Mouse (Mus musculus): ENCODE measurements around the gene Pum3. TPM values are rescaled to one million over a fixed set of nuclear protein-coding genes. Genes with fewer than 3 reads are reported as not detected.
A peak's percentile ranks its signal among the peaks of the same experiment; 100 is the strongest.

The Pum3 gene
- polyA plus RNA-seq, 1 experiment from 2014 or later = 66.5 TPM

DNA sequence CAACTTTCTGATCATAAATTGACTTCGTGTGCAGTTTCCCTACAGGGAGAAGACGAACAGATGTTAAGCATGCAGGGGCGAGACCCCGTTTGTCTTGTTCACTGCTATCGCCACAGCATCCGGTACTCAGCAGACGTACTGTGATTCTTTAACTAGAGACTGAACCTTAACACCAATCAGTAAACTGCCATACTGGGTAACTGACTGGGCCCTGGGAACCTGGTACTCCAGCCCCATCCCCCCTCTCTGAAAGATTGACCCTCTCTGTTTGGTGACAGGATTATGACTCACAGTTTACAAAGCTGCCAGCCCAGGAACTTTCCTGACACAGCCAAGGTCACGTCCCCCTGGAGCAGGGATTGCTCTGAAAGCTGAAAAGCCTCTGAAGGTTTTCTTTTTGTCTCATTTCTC, 65.1 kb downstream of the Pum3 start:
- WGBS (ENCODE audit: insufficient replicate concordance) = 20% methylated on average over 8 of the region's 8 CpGs
- H3K4me1 ChIP-seq (ENCODE audit: control insufficient read depth, insufficient read depth, low read length) = peaks cover 6% of the 10 kb centered on the region
- H3K9me3 ChIP-seq (replicated peaks; ENCODE audit: control insufficient read depth, low read length) = no peaks in the 10 kb centered on the region
- H3K4me2 ChIP-seq = peak overlapping the region; percentile 47
- H3K9ac ChIP-seq (ENCODE audit: low read depth, low read length) = no peak overlapping the region
- ATAC-seq (replicated peaks; ENCODE audit: insufficient number of reproducible peaks, low FRiP score, low TSS enrichment) = no peak
- no peak overlapping the region; the same call in 1 of the 2 replicates for H3K27ac ChIP-seq (ENCODE audit: low read depth, low read length)
- no peaks in the 10 kb centered on the region for H3K36me3 ChIP-seq (ENCODE audit: control insufficient read depth, insufficient read depth, low read length)
- no peaks in the 10 kb centered on the region for H3K27me3 ChIP-seq (ENCODE audit: control insufficient read depth, insufficient read depth, low read length)
- H3K4me3 ChIP-seq (ENCODE audit: low read depth, low read length) = peak overlapping the region; percentile 8; the same call in 1 of the 2 replicates

DNA sequence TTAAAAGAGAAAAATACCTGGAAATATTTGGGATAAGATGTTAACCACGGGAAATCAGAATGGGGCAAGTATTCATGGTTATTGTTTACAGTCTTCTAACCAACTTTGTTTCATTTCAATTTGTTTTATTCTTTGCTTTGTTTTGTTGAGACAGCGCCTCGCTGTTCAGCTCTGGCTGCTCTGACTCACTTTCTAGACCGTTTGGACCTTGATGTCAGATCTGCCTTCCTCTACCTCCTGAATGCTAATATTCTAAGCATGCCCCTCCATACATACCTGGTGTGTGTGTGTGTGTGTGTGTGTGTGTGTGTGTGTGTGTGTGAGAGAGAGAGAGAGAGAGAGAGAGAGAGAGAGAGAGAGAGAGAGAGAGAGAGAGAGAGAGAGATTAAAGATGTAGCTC, 65.7 kb downstream of the Pum3 start:
- H3K4me3 ChIP-seq (ENCODE audit: low read depth, low read length) = no peak overlapping the region
- no peak overlapping the region for H3K4me2 ChIP-seq
- no peak for ATAC-seq (replicated peaks; ENCODE audit: insufficient number of reproducible peaks, low FRiP score, low TSS enrichment)
- peaks cover 6% of the 10 kb centered on the region for H3K4me1 ChIP-seq (ENCODE audit: control insufficient read depth, insufficient read depth, low read length)
- H3K27me3 ChIP-seq (ENCODE audit: control insufficient read depth, insufficient read depth, low read length) = no peaks in the 10 kb centered on the region
- no peak overlapping the region for H3K27ac ChIP-seq (ENCODE audit: low read depth, low read length)
- WGBS (ENCODE audit: insufficient replicate concordance) = 69% methylated on average over 4 of the region's 4 CpGs
- no peaks in the 10 kb centered on the region for H3K36me3 ChIP-seq (ENCODE audit: control insufficient read depth, insufficient read depth, low read length)
- no peak overlapping the region for H3K9ac ChIP-seq (ENCODE audit: low read depth, low read length)
- no peaks in the 10 kb centered on the region for H3K9me3 ChIP-seq (replicated peaks; ENCODE audit: control insufficient read depth, low read length)

GRCm38 (mm10) chr19:27360381-27360780, 69.2 kb downstream of the Pum3 start:
- no peak overlapping the region for H3K4me2 ChIP-seq
- no peaks in the 10 kb centered on the region for H3K9me3 ChIP-seq (replicated peaks; ENCODE audit: control insufficient read depth, low read length)
- H3K9ac ChIP-seq (ENCODE audit: low read depth, low read length) = no peak overlapping the region
- no peak overlapping the region for H3K4me3 ChIP-seq (ENCODE audit: low read depth, low read length)
- H3K27me3 ChIP-seq (ENCODE audit: control insufficient read depth, insufficient read depth, low read length) = no peaks in the 10 kb centered on the region
- H3K27ac ChIP-seq (ENCODE audit: low read depth, low read length) = no peak overlapping the region
- no peaks in the 10 kb centered on the region for H3K36me3 ChIP-seq (ENCODE audit: control insufficient read depth, insufficient read depth, low read length)
- H3K4me1 ChIP-seq (ENCODE audit: control insufficient read depth, insufficient read depth, low read length) = peaks cover 6% of the 10 kb centered on the region
- no peak for ATAC-seq (replicated peaks; ENCODE audit: insufficient number of reproducible peaks, low FRiP score, low TSS enrichment)

DNA sequence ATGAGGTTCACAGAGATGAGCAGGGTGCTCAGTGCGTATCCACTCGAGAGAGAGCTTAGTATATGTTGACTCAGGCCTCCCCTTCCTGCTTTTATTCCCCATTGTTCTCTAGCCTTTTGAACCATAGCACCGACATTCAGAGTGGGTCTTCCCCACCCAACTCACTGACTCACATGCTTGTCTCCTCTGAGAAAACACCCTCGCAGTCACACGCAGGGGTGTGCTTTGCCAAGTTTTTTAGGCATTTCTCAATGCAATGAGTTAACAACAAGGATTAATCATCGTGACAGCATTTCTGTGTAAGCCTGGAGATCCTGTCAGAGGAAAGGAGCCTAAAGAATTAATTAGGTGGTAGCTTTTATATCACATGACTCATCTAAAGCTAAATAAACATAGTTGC, 77.9 kb downstream of the Pum3 start:
- H3K27ac ChIP-seq (ENCODE audit: low read depth, low read length) = no peak overlapping the region
- no peaks in the 10 kb centered on the region for H3K36me3 ChIP-seq (ENCODE audit: control insufficient read depth, insufficient read depth, low read length)
- no peak overlapping the region for H3K4me2 ChIP-seq
- H3K27me3 ChIP-seq (ENCODE audit: control insufficient read depth, insufficient read depth, low read length) = no peaks in the 10 kb centered on the region
- no peaks in the 10 kb centered on the region for H3K9me3 ChIP-seq (replicated peaks; ENCODE audit: control insufficient read depth, low read length)
- H3K9ac ChIP-seq (ENCODE audit: low read depth, low read length) = no peak overlapping the region
- 58% methylated on average over 6 of the region's 6 CpGs for WGBS (ENCODE audit: insufficient replicate concordance)
- H3K4me3 ChIP-seq (ENCODE audit: low read depth, low read length) = no peak overlapping the region
- ATAC-seq (replicated peaks; ENCODE audit: insufficient number of reproducible peaks, low FRiP score, low TSS enrichment) = no peak
- no peaks in the 10 kb centered on the region for H3K4me1 ChIP-seq (ENCODE audit: control insufficient read depth, insufficient read depth, low read length)

DNA sequence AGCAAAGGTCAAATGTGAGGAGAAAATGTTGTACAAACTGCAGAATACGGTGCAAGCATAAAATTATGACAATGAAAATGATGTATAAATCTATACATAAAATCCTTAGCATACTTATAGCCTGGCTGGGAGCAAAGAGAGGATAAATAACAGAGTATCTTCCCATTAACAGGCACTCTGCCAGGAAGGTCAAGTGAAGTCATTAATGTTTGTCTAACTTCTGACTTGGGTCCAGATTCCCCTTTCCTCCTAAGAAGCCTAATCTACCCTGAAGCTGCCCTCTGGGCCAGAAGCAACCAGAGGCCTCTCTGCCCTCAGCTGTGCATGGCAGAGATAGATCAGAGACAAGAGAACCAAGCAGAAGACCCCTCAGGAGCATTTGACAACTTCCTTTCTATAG, 83.1 kb downstream of the Pum3 start:
- ATAC-seq (replicated peaks; ENCODE audit: insufficient number of reproducible peaks, low FRiP score, low TSS enrichment) = no peak

More for the DNA sequence above, 83.1 kb downstream of the Pum3 start:
- H3K4me2 ChIP-seq = no peak overlapping the region
- H3K27ac ChIP-seq (ENCODE audit: low read depth, low read length) = no peak overlapping the region
- H3K4me1 ChIP-seq (ENCODE audit: control insufficient read depth, insufficient read depth, low read length) = no peaks in the 10 kb centered on the region
- H3K27me3 ChIP-seq (ENCODE audit: control insufficient read depth, insufficient read depth, low read length) = no peaks in the 10 kb centered on the region
- no peak overlapping the region for H3K9ac ChIP-seq (ENCODE audit: low read depth, low read length)
- no peaks in the 10 kb centered on the region for H3K36me3 ChIP-seq (ENCODE audit: control insufficient read depth, insufficient read depth, low read length)
- no peaks in the 10 kb centered on the region for H3K9me3 ChIP-seq (replicated peaks; ENCODE audit: control insufficient read depth, low read length)
- WGBS (ENCODE audit: insufficient replicate concordance) = 88% methylated on average over 1 of the region's 1 CpGs
- no peak overlapping the region for H3K4me3 ChIP-seq (ENCODE audit: low read depth, low read length)

Other genes with a start within 250 kb of the Pum3 start
- gene Vldlr, start 213.3 kb downstream of the Pum3 start, polyA plus RNA-seq (2014; fragmentation: Nextera tagmentation; extraction: Ambion mirVana) = 16.8 and 17.2 TPM in 2 replicates
- 0.17 and 0.27 TPM in 2 replicates for gene Kcnv2, start 107.2 kb downstream of the Pum3 start, polyA plus RNA-seq (2014; fragmentation: Nextera tagmentation; extraction: Ambion mirVana)

Data from heart, embryonic 11.5 days (tissue).